Mouse (Mus musculus) forebrain, embryonic 10.5 days (tissue): ENCODE measurements around the gene Selenoh. TPM values are rescaled to one million over a fixed set of nuclear protein-coding genes. Genes with fewer than 3 reads are reported as not detected.

ENCODE experiments used
- DNase-seq: peaks from one replicate; pipeline ENCODE4 v3.0.0-alpha.2; 2017; ENCODE audit warnings: low spot score; ENCODE audit errors: extremely low spot score
- H3K27ac ChIP-seq: fragments of 300-500 bp; sonication (generic); 2 replicates; pipeline ENCODE4 v1.5.1; 2016; ENCODE audit warnings: mild to moderate bottlenecking
- H3K27me3 ChIP-seq: fragments of 300-500 bp; sonication (generic); 2 replicates; pipeline ENCODE4 v1.6.1; 2016; ENCODE audit warnings: mild to moderate bottlenecking; ENCODE audit not compliant: poor library complexity, severe bottlenecking
- H3K36me3 ChIP-seq: fragments of 300-500 bp; sonication (generic); replicated peaks from 2 replicates; pipeline ENCODE4 v1.6.1; 2016; ENCODE audit warnings: mild to moderate bottlenecking, moderate library complexity
- H3K4me1 ChIP-seq: fragments of 300-500 bp; sonication (generic); 2 replicates; pipeline ENCODE4 v1.6.1; 2016
- H3K4me3 ChIP-seq: fragments of 300-500 bp; sonication (generic); 2 replicates; pipeline ENCODE4 v1.5.1; 2016; ENCODE audit warnings: mild to moderate bottlenecking, moderate library complexity
- H3K9me3 ChIP-seq: fragments of 300-500 bp; sonication (generic); 2 replicates; pipeline ENCODE4 v1.6.1; 2016; ENCODE audit warnings: mild to moderate bottlenecking, moderate library complexity
- WGBS: fragments of 180-500 bp; shearing (Covaris S2); methylation state at CpG from one replicate; pipeline ENCODE4 v1.1.7; 2016; 5-methylcytosine and 5-hydroxymethylcytosine counted together
- polyA plus RNA-seq: library from polyadenylated mRNA; unstranded; fragments of >200 nt; fragmentation: Nextera tagmentation; extraction: Ambion mirVana; gene quantifications from 2 replicates; pipeline ENCODE4 v1.2.1, GENCODE M21; 2016

Selenoh gene
- 552 and 592 TPM in 2 replicates for polyA plus RNA-seq

GRCm38 (mm10) chr2:84670569-84670933 is at the start of gene Selenoh:
Gene Selenoh (minus strand): TSS chr2:84670770.
- peak; percentile 94 for DNase-seq
- Histone ChIP-seq H3K27ac (peak within 1 kb of the TSS; percentile 99), H3K36me3 (peaks cover 62% of the 10 kb centered on the region), H3K4me3 (peak within 1 kb of the TSS; percentile 91), H3K9me3 (no peaks in the 10 kb centered on the region), H3K27me3 (no peaks in the 10 kb centered on the region), H3K4me1 (peaks cover 19% of the 10 kb centered on the region)
- WGBS, result under 1% methylated on average over 20 of the region's 20 CpGs

- no peak overlapping the region for H3K4me3 ChIP-seq
- peaks cover 11% of the 10 kb centered on the region for H3K36me3 ChIP-seq
- no peak overlapping the region for H3K27ac ChIP-seq
- no peak for DNase-seq
- H3K27me3 ChIP-seq, result no peaks in the 10 kb centered on the region
- H3K9me3 ChIP-seq, result no peaks in the 10 kb centered on the region
- peaks cover 31% of the 10 kb centered on the region for H3K4me1 ChIP-seq
- 93% methylated on average over 4 of the region's 4 CpGs for WGBS
These were observed 46.8 kb upstream of the Selenoh start for GRCm38 (mm10) chr2:84717357-84717756.

GRCm38 (mm10) chr2:84716423-84717355 is 46.1 kb upstream of the Selenoh start:
- peaks cover 5% of the 10 kb centered on the region for H3K36me3 ChIP-seq
- 44% methylated on average over 9 of the region's 9 CpGs for WGBS
- peaks cover 33% of the 10 kb centered on the region for H3K4me1 ChIP-seq
- H3K9me3 ChIP-seq, result no peaks in the 10 kb centered on the region
- H3K27ac ChIP-seq, result peak overlapping the region; percentile 96
- H3K4me3 ChIP-seq, result peak overlapping the region; percentile 74
- no peaks in the 10 kb centered on the region for H3K27me3 ChIP-seq
- no peak for DNase-seq

- Histone ChIP-seq H3K27ac (peak overlapping the region; percentile 96), H3K4me3 (peak overlapping the region; percentile 74), H3K9me3 (no peaks in the 10 kb centered on the region), H3K36me3 (peaks cover 6% of the 10 kb centered on the region), H3K27me3 (no peaks in the 10 kb centered on the region), H3K4me1 (peaks cover 33% of the 10 kb centered on the region)
- no peak for DNase-seq
- under 1% methylated on average over 33 of the region's 33 CpGs for WGBS
These were observed 45.2 kb upstream of the Selenoh start for GRCm38 (mm10) chr2:84715562-84716361.

GRCm38 (mm10) chr2:84714811-84715561 is 44.4 kb upstream of the Selenoh start, which contains the start of gene Zdhhc5:
Gene Zdhhc5 (minus strand): TSS chr2:84715180.
- Histone ChIP-seq H3K9me3 (no peaks in the 10 kb centered on the region), H3K4me3 (peak within 1 kb of the TSS; percentile 74), H3K27ac (peak within 1 kb of the TSS; percentile 96), H3K36me3 (peaks cover 14% of the 10 kb centered on the region), H3K27me3 (no peaks in the 10 kb centered on the region), H3K4me1 (peaks cover 33% of the 10 kb centered on the region)
- WGBS, result under 1% methylated on average over 107 of the region's 107 CpGs
- peak; percentile 99 for DNase-seq

GRCm38 (mm10) chr2:84714422-84714810 is 43.8 kb upstream of the Selenoh start:
- H3K36me3 ChIP-seq, result peaks cover 20% of the 10 kb centered on the region
- no peaks in the 10 kb centered on the region for H3K9me3 ChIP-seq
- DNase-seq, result no peak
- H3K4me3 ChIP-seq, result peak overlapping the region; percentile 74
- no peaks in the 10 kb centered on the region for H3K27me3 ChIP-seq
- H3K27ac ChIP-seq, result peak overlapping the region; percentile 96
- peaks cover 33% of the 10 kb centered on the region for H3K4me1 ChIP-seq
- WGBS, result 0% methylated on average over 24 of the region's 26 CpGs

GRCm38 (mm10) chr2:84711898-84712297 is 41.3 kb upstream of the Selenoh start:
- no peak for DNase-seq
- Histone ChIP-seq H3K27me3 (no peaks in the 10 kb centered on the region), H3K4me1 (peaks cover 51% of the 10 kb centered on the region), H3K36me3 (peaks cover 45% of the 10 kb centered on the region), H3K9me3 (no peaks in the 10 kb centered on the region), H3K27ac (no peak overlapping the region), H3K4me3 (no peak overlapping the region)
- 92% methylated on average over 2 of the region's 2 CpGs for WGBS

- H3K4me1 ChIP-seq, result peaks cover 26% of the 10 kb centered on the region; the same call in 1 of the 2 replicates
- H3K36me3 ChIP-seq, result peaks cover 88% of the 10 kb centered on the region
- no peak for DNase-seq
- H3K9me3 ChIP-seq, result no peaks in the 10 kb centered on the region
- 47% methylated on average over 1 of the region's 1 CpGs for WGBS
- no peak overlapping the region for H3K4me3 ChIP-seq
- H3K27me3 ChIP-seq, result no peaks in the 10 kb centered on the region
- no peak overlapping the region for H3K27ac ChIP-seq
These were observed 37.0 kb upstream of the Selenoh start for GRCm38 (mm10) chr2:84707523-84707922.

- DNase-seq, result no peak
- Histone ChIP-seq H3K27me3 (no peaks in the 10 kb centered on the region), H3K36me3 (peaks cover 96% of the 10 kb centered on the region), H3K4me3 (no peak overlapping the region), H3K9me3 (no peaks in the 10 kb centered on the region), H3K4me1 (peaks cover 21% of the 10 kb centered on the region; the same call in 1 of the 2 replicates), H3K27ac (no peak overlapping the region)
- 84% methylated on average over 1 of the region's 1 CpGs for WGBS
These were observed 34.7 kb upstream of the Selenoh start for GRCm38 (mm10) chr2:84705295-84705694.

GRCm38 (mm10) chr2:84704329-84704728 is 33.8 kb upstream of the Selenoh start:
- Histone ChIP-seq H3K27me3 (no peaks in the 10 kb centered on the region), H3K27ac (no peak overlapping the region), H3K9me3 (no peaks in the 10 kb centered on the region), H3K36me3 (peaks cover 96% of the 10 kb centered on the region), H3K4me1 (peaks cover 21% of the 10 kb centered on the region; the same call in 1 of the 2 replicates), H3K4me3 (no peak overlapping the region)
- no peak for DNase-seq
- WGBS, result 78% methylated on average over 5 of the region's 5 CpGs

GRCm38 (mm10) chr2:84703497-84703896 is 32.9 kb upstream of the Selenoh start:
- 98% methylated on average over 1 of the region's 1 CpGs for WGBS
- no peak for DNase-seq
- H3K9me3 ChIP-seq, result no peaks in the 10 kb centered on the region
- no peak overlapping the region for H3K27ac ChIP-seq
- no peaks in the 10 kb centered on the region for H3K27me3 ChIP-seq
- peaks cover 17% of the 10 kb centered on the region; the same call in 1 of the 2 replicates for H3K4me1 ChIP-seq
- H3K4me3 ChIP-seq, result no peak overlapping the region
- H3K36me3 ChIP-seq, result peaks cover 96% of the 10 kb centered on the region

GRCm38 (mm10) chr2:84695007-84695695 is 24.6 kb upstream of the Selenoh start:
- no peak overlapping the region for H3K4me3 ChIP-seq
- no peak for DNase-seq
- H3K36me3 ChIP-seq, result peaks cover 94% of the 10 kb centered on the region
- H3K27ac ChIP-seq, result no peak overlapping the region
- WGBS, result 94% methylated on average over 5 of the region's 5 CpGs
- no peaks in the 10 kb centered on the region for H3K4me1 ChIP-seq
- no peaks in the 10 kb centered on the region for H3K27me3 ChIP-seq
- no peaks in the 10 kb centered on the region for H3K9me3 ChIP-seq
